Mouse (Mus musculus) testis, adult 2 months (tissue): Measurements from ENCODE around the gene Ccdc92.

Experiments used
- CTCF ChIP-seq: fragments of 200-500 bp; IDR thresholded peaks from 2 replicates; pipeline ENCODE4 v1.5.1; 2012; ENCODE audit warnings: low read depth, mild to moderate bottlenecking, inconsistent platforms, low read length, moderate library complexity; ENCODE audit not compliant: control insufficient read depth, insufficient read depth, insufficient replicate concordance
- POLR2A ChIP-seq: fragments of 200-500 bp; IDR thresholded peaks from 2 replicates; pipeline ENCODE4 v1.6.1; 2012; ENCODE audit warnings: low read depth, mild to moderate bottlenecking, inconsistent platforms, low read length, moderate library complexity; ENCODE audit not compliant: control insufficient read depth

DNA sequence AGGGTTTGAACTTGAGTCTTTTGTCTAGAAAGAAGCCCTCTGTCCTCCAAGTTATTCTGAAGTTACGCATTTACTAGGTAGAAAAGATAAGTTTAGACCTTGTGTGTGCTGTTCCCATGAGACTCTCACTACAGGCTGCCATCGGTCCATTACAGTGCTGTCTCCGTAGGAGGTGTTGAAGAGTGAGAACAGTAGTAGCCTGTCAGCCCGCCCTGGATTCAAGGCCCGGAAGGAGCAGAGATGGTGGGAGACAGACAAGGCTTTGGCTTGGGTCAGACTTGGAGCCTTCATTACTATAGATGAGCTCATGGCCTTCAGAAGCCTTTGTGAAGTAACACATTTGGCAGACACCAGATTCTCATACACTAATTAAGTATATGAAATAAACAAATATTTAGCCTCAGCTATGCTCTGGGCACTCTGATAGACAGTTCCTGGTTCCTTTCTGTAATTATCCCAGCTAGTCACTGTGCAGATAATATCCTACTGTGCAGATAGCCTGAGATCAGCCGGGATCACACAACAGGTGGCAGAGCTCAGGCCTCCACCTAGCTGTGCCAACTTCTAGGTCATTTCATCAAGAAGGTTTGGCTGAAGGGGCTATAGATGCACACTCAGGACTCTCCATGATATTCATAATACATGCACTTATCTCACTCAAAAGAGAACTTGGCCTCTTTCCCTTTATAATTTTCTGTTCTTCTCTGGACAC, 11.8 kb upstream of the Ccdc92 start:
- TF ChIP-seq CTCF: no peak
- no peak for TF ChIP-seq POLR2A
